Mouse (Mus musculus): ENCODE measurements at regions not wholly inside any gene's neighbourhood (a gene's known extent, or its start where the extent isn't known, plus 50 kb on each side); places are given as distances from the start of the nearest gene placed in this dataset.

DNA sequence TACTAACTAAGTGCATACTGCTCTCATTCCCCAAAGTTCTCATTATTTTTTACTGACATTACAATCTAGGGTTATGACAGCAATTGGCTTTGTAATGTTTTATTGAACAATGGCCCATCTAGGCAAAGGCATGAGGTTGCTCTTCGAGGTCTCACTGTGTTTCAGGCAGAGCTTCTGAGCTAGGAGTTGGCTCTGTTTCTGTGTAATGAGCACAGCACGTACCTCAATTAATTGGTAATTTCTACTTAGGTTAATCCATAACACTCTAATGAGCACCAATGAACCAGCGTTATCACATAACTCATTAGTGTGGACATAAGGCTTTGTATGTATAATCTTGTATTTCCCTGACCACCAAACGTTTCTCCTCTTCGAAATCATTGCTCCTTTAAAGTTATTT lies 398.6 kb upstream of the Gm10295 start:
- no peak for TF ChIP-seq CTCF (IDR thresholded peaks at IDR 0.05; ENCODE audit: extremely low read depth, insufficient read depth, low read length)
- TF ChIP-seq POLR2A (IDR thresholded peaks at IDR 0.05; ENCODE audit: extremely low read depth, insufficient read depth, low read length) = no peak
